Mouse (Mus musculus) heart, adult 2 months (tissue): ENCODE results near the gene Patj.

Experiments
- EP300 ChIP-seq: fragments of 200-500 bp; IDR thresholded peaks from 2 replicates; pipeline ENCODE4 v1.6.1; 2011; ENCODE audit warnings: low read depth, low read length, control low read depth; ENCODE audit not compliant: insufficient read depth
- POLR2A ChIP-seq: fragments of 200-500 bp; IDR thresholded peaks from 2 replicates; pipeline ENCODE4 v1.6.1; 2011; ENCODE audit warnings: mild to moderate bottlenecking, low read depth, low read length, control low read depth; ENCODE audit not compliant: insufficient read depth

GRCm38 (mm10) chr4:98465476-98465875, 69.9 kb downstream of the Patj start:
- no peak for TF ChIP-seq EP300
- no peak for TF ChIP-seq POLR2A
